Mouse (Mus musculus) liver, embryonic 16.5 days (tissue): ENCODE data around the gene Pkd1l1. TPM values are rescaled to one million over a fixed set of nuclear protein-coding genes. Genes with fewer than 3 reads are reported as not detected.

Experiments
- ATAC-seq: fragments of 200-750 bp; cut with Nextera tagmentation; 2 replicates; pipeline ENCODE4 v1.8.0; 2017; ENCODE audit warnings: low read depth, mild to moderate bottlenecking, moderate number of reproducible peaks, moderate library complexity
- H3K27ac ChIP-seq: fragments of 300-500 bp; sonication (generic); 2 replicates; pipeline ENCODE4 v1.5.1; 2014; ENCODE audit warnings: mild to moderate bottlenecking, low read length
- H3K27me3 ChIP-seq: fragments of 300-500 bp; sonication (generic); 2 replicates; pipeline ENCODE4 v1.6.1; 2014; ENCODE audit warnings: low read depth, low read length, mixed read lengths; ENCODE audit not compliant: control insufficient read depth, insufficient read depth
- H3K36me3 ChIP-seq: fragments of 300-500 bp; sonication (generic); 2 replicates; pipeline ENCODE4 v1.6.1; 2014; ENCODE audit warnings: mild to moderate bottlenecking; ENCODE audit not compliant: control insufficient read depth, insufficient read depth
- H3K4me1 ChIP-seq: fragments of 300-500 bp; sonication (generic); 2 replicates; pipeline ENCODE4 v1.6.1; 2014; ENCODE audit warnings: low read depth, low read length, mixed read lengths; ENCODE audit not compliant: control insufficient read depth
- H3K4me2 ChIP-seq: fragments of 300-500 bp; sonication (generic); 2 replicates; pipeline ENCODE4 v1.6.1; 2014; ENCODE audit warnings: low read depth, low read length, mixed read lengths
- H3K4me3 ChIP-seq: fragments of 300-500 bp; sonication (generic); 2 replicates; pipeline ENCODE4 v1.5.1; 2014; ENCODE audit warnings: low read depth, mild to moderate bottlenecking, low read length
- H3K9ac ChIP-seq: fragments of 300-500 bp; sonication (generic); 2 replicates; pipeline ENCODE4 v1.6.1; 2014; ENCODE audit warnings: low read depth, low read length
- H3K9me3 ChIP-seq: fragments of 300-500 bp; sonication (generic); replicated peaks from 2 replicates; pipeline ENCODE4 v1.6.1; 2016; ENCODE audit warnings: low read length; ENCODE audit not compliant: control insufficient read depth
- WGBS: fragments of 180-500 bp; shearing (Covaris S2); extraction: QIAGEN DNeasy Blood & Tissue Kit; methylation state at CpG from one replicate; pipeline ENCODE4 v1.1.7; 2014; ENCODE audit not compliant: insufficient replicate concordance; 5-methylcytosine and 5-hydroxymethylcytosine counted together
- polyA plus RNA-seq: library from polyadenylated mRNA; unstranded; fragments of >200 nt; fragmentation: Nextera tagmentation; extraction: Ambion mirVana; gene quantifications from 2 replicates; pipeline ENCODE4 v1.2.1, GENCODE M21; 2015

Pkd1l1 gene
- polyA plus RNA-seq, 1 experiment from 2014 or later: 0.09 TPM

GRCm38 (mm10) chr11:8870115-8870514 is 103.0 kb downstream of the Pkd1l1 start:
- WGBS: 67% methylated on average over 5 of the region's 5 CpGs
- no peak for ATAC-seq

DNA sequence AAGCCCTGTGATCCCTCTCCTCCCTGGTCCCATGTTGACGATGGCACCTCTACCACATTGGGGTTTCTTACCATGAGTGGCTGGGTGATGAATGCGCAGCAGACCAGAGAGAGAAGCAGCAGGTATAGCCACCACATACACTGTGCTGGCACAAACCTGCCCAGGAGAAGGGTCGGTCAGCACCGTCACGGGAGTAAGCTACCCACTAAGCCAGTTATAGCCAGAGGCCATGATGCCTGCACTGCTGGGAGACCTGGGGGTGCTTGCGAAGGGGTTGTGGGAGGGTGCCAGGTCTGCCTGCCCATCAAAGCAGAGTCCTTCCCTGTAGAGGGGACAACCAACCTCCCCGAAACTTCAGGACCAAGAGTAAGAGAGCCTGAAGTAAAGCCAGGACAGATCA is 107.0 kb downstream of the Pkd1l1 start:
- WGBS: 78% methylated on average over 7 of the region's 7 CpGs
- Histone ChIP-seq H3K27ac (no peak overlapping the region), H3K4me1 (no peaks in the 10 kb centered on the region), H3K36me3 (no peaks in the 10 kb centered on the region), H3K27me3 (no peaks in the 10 kb centered on the region), H3K4me2 (no peak overlapping the region), H3K9me3 (no peaks in the 10 kb centered on the region), H3K9ac (no peak overlapping the region), H3K4me3 (no peak overlapping the region)
- ATAC-seq: no peak

More at GRCm38 (mm10) chr11:8870115-8870514, 103.0 kb downstream of the Pkd1l1 start:
- no peak overlapping the region for H3K4me2 ChIP-seq
- no peak overlapping the region for H3K27ac ChIP-seq
- H3K9me3 ChIP-seq: no peaks in the 10 kb centered on the region
- H3K27me3 ChIP-seq: no peaks in the 10 kb centered on the region
- no peak overlapping the region for H3K9ac ChIP-seq
- H3K4me1 ChIP-seq: no peaks in the 10 kb centered on the region
- no peak overlapping the region for H3K4me3 ChIP-seq
- H3K36me3 ChIP-seq: no peaks in the 10 kb centered on the region

DNA sequence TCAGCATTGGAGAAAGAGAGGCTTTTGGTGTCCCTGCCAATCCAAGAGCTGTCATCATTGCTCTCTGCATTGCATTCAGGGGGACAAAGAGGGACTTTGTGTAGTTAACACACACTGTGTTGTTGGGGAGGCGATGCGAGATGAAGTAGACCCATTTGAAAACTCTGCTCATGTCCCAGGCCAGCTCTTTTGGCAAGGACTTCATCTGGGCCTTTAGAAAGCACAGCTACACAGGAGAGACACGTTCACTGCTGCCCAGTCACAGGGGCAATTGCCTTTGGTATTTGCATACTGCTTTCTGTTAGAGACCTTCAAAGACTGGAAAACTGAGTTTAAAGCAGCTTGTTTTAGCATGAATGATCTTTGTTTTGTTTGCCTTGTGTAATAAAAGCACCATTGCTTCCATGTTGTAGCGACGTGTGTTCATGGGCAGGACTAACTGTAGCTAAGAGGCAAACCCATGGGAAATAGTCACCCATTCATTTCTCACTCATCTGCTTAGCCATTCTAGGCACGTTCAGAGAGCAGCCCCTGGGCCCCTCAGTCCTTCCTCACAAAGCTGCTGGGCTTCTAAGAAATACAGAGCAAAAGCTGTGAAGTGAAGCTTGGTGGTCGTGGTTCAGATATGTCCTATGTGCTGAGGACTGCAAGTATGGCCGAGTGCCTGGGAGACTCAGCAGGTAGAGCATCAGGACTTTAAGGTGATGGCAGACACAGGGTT is 109.0 kb downstream of the Pkd1l1 start:
- Histone ChIP-seq H3K9me3 (no peaks in the 10 kb centered on the region), H3K27ac (no peak overlapping the region), H3K4me3 (no peak overlapping the region), H3K27me3 (no peaks in the 10 kb centered on the region), H3K4me2 (no peak overlapping the region), H3K9ac (no peak overlapping the region), H3K36me3 (no peaks in the 10 kb centered on the region), H3K4me1 (no peaks in the 10 kb centered on the region)
- no peak for ATAC-seq
- 58% methylated on average over 8 of the region's 8 CpGs for WGBS

- Histone ChIP-seq H3K27ac (no peak overlapping the region), H3K4me1 (no peaks in the 10 kb centered on the region), H3K36me3 (no peaks in the 10 kb centered on the region), H3K9ac (no peak overlapping the region), H3K27me3 (no peaks in the 10 kb centered on the region), H3K4me2 (no peak overlapping the region), H3K9me3 (no peaks in the 10 kb centered on the region), H3K4me3 (no peak overlapping the region)
- ATAC-seq: no peak
- WGBS: 65% methylated on average over 4 of the region's 4 CpGs
Observed at GRCm38 (mm10) chr11:8862426-8862825, 110.6 kb downstream of the Pkd1l1 start.

GRCm38 (mm10) chr11:8861978-8862377 is 111.1 kb downstream of the Pkd1l1 start:
- WGBS: 57% methylated on average over 4 of the region's 4 CpGs
- H3K9me3 ChIP-seq: no peaks in the 10 kb centered on the region
- no peaks in the 10 kb centered on the region for H3K27me3 ChIP-seq
- H3K9ac ChIP-seq: no peak overlapping the region
- ATAC-seq: no peak
- no peaks in the 10 kb centered on the region for H3K36me3 ChIP-seq
- H3K4me3 ChIP-seq: no peak overlapping the region
- no peaks in the 10 kb centered on the region for H3K4me1 ChIP-seq
- no peak overlapping the region for H3K27ac ChIP-seq
- H3K4me2 ChIP-seq: no peak overlapping the region

DNA sequence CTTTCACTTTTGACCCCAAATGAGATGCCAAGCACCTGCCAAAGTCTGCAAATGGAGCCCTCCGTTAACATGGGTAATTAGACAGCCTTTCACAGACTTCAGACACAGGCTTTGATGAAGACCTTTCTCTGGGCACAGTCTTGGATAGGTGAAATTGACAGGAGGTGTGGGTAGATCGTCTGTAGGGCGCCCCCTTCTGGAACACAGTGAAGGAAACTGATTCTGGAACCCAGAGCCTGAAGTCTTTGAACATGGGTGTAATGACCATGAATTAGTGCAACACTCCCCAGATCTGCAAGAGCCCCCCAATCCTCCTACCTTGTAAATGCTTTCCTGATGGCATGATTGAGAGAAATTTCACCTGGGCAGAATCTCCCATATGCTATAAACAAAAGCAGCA is 112.2 kb downstream of the Pkd1l1 start:
- Histone ChIP-seq H3K27me3 (no peaks in the 10 kb centered on the region), H3K4me2 (no peak overlapping the region), H3K27ac (no peak overlapping the region), H3K4me3 (no peak overlapping the region), H3K9me3 (no peaks in the 10 kb centered on the region), H3K9ac (no peak overlapping the region), H3K36me3 (no peaks in the 10 kb centered on the region), H3K4me1 (no peaks in the 10 kb centered on the region)
- WGBS: 17% methylated on average over 3 of the region's 3 CpGs
- no peak for ATAC-seq

DNA sequence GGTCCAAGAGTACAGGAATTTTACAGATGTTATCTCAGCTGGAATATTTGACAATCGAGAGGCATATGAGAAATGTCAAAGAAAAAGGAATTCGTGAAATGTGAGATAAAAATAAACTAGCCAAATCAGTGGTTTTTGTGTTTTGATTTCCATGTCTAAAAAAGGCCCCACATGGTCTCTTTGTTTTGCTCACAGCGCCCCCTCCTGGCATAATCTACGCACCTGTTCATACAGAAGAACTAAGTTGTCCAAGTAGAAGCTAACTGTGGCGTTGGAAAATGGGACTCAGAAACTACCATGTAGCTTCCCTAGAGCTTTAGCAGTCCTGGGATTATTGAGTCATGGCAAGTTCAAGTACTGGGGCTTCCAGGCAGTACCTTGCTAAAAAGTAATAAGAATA is 113.2 kb downstream of the Pkd1l1 start:
- no peak overlapping the region for H3K9ac ChIP-seq
- no peaks in the 10 kb centered on the region for H3K9me3 ChIP-seq
- H3K27me3 ChIP-seq: no peaks in the 10 kb centered on the region
- H3K4me1 ChIP-seq: no peaks in the 10 kb centered on the region
- no peaks in the 10 kb centered on the region for H3K36me3 ChIP-seq
- ATAC-seq: no peak
- H3K27ac ChIP-seq: no peak overlapping the region
- no peak overlapping the region for H3K4me2 ChIP-seq
- no peak overlapping the region for H3K4me3 ChIP-seq
- 10% methylated on average over 5 of the region's 5 CpGs for WGBS

DNA sequence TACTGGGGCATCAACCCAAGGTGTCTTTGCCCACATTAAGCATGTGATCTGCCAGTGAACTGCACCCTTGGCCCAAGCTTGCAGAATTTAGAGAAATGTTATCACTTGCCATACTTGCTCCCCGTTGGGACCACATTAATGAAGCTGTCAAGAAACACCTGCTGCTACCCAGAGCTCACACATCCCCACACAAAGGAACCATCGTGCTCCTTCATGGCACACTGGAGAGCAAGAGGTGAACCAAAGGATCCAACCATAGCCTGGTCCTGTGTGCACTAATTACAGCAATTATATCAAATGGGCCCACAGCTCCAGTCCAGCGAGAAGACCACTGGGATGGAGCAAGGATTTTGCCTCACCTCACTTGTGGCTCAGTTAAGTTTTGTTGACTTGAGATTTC is 114.0 kb downstream of the Pkd1l1 start:
- Histone ChIP-seq H3K9ac (no peak overlapping the region), H3K4me1 (no peaks in the 10 kb centered on the region), H3K4me3 (no peak overlapping the region), H3K27ac (no peak overlapping the region), H3K9me3 (no peaks in the 10 kb centered on the region), H3K4me2 (no peak overlapping the region), H3K36me3 (no peaks in the 10 kb centered on the region), H3K27me3 (no peaks in the 10 kb centered on the region)
- 48% methylated on average over 3 of the region's 3 CpGs for WGBS
- no peak for ATAC-seq

GRCm38 (mm10) chr11:8856125-8856524 is 116.9 kb downstream of the Pkd1l1 start:
- Histone ChIP-seq H3K9ac (no peak overlapping the region), H3K4me3 (no peak overlapping the region)
- 36% methylated on average over 5 of the region's 5 CpGs for WGBS

More at GRCm38 (mm10) chr11:8856125-8856524, 116.9 kb downstream of the Pkd1l1 start:
- Histone ChIP-seq H3K36me3 (no peaks in the 10 kb centered on the region), H3K4me1 (no peaks in the 10 kb centered on the region), H3K27ac (no peak overlapping the region), H3K27me3 (no peaks in the 10 kb centered on the region), H3K9me3 (no peaks in the 10 kb centered on the region), H3K4me2 (no peak overlapping the region)
- no peak for ATAC-seq
